Mouse (Mus musculus) CH12.LX (cell line): ENCODE data around the gene Ube2c. TPM values are rescaled to one million over a fixed set of nuclear protein-coding genes. Genes with fewer than 3 reads are reported as not detected.

Experiments used
- DNase-seq: peaks from one replicate; pipeline ENCODE4 v3.0.0-alpha.2; 2013; ENCODE audit errors: extremely low read depth
- H3K27ac ChIP-seq: 2 replicates; pipeline ENCODE4 v1.5.1; 2012; ENCODE audit warnings: low read depth, mild to moderate bottlenecking, control low read depth, moderate library complexity; ENCODE audit not compliant: insufficient read depth
- H3K27me3 ChIP-seq: replicated peaks from 2 replicates; pipeline ENCODE3; 2012; ENCODE audit warnings: inconsistent platforms
- H3K36me3 ChIP-seq, 2 experiments: replicated peaks in 1 of 2; 2 replicates each; pipeline versions ENCODE3 to v1.6.1; 2012; ENCODE audit warnings: inconsistent platforms in 1 of 2, low read length in 1 of 2, mild to moderate bottlenecking in 1 of 2, mixed read lengths in 1 of 2, moderate library complexity in 1 of 2; ENCODE audit not compliant: control insufficient read depth in 1 of 2, insufficient read depth in 1 of 2
- H3K4me1 ChIP-seq, 2 experiments: 2 replicates each; pipeline ENCODE4 v1.6.1; 2012; ENCODE audit warnings: inconsistent platforms in 1 of 2, moderate library complexity in 1 of 2; ENCODE audit not compliant: insufficient read depth in 2 of 2, control insufficient read depth in 1 of 2
- H3K4me2 ChIP-seq: 2 replicates; pipeline ENCODE4 v1.6.1; 2012; ENCODE audit warnings: low read depth, mild to moderate bottlenecking, control low read depth; ENCODE audit not compliant: poor library complexity, insufficient read depth, severe bottlenecking
- H3K4me3 ChIP-seq, 3 experiments: fragments of 150-350 bp in 1 of 3; sonication (generic) in 1 of 3; replicated peaks in 1 of 3; 2 replicates each; pipeline versions ENCODE3 to v1.5.1; 2011 to 2012; ENCODE audit warnings: low read depth in 2 of 3, low read length in 2 of 3, mild to moderate bottlenecking in 2 of 3, moderate library complexity in 2 of 3, control low read depth in 1 of 3, improper control_type of control experiment in 1 of 3, inconsistent platforms in 1 of 3, mixed read lengths in 1 of 3; ENCODE audit not compliant: poor library complexity in 1 of 3
- H3K79me2 ChIP-seq: replicated peaks from 2 replicates; pipeline ENCODE4 v1.6.1; 2012; ENCODE audit warnings: mild to moderate bottlenecking, moderate library complexity; ENCODE audit not compliant: control insufficient read depth, poor library complexity, insufficient read depth, severe bottlenecking; ENCODE audit errors: extremely low read depth
- H3K9ac ChIP-seq: 2 replicates; pipeline ENCODE4 v1.6.1; 2012; ENCODE audit warnings: low read depth, mild to moderate bottlenecking, control low read depth, moderate library complexity; ENCODE audit not compliant: insufficient read depth
- H3K9me3 ChIP-seq: replicated peaks from 2 replicates; pipeline ENCODE3; 2012; ENCODE audit warnings: low read length, inconsistent platforms, mixed read lengths
- CTCF ChIP-seq, 2 experiments: IDR thresholded peaks in 1 of 2; conservative IDR thresholded peaks in 1 of 2; 2 replicates each; pipeline ENCODE4 v1.5.1; 2011 to 2012; ENCODE audit warnings: low read depth in 2 of 2, low read length in 2 of 2, improper control_type of control experiment in 1 of 2, inconsistent platforms in 1 of 2, mild to moderate bottlenecking in 1 of 2, moderate library complexity in 1 of 2
- ELF1 ChIP-seq: IDR thresholded peaks from 2 replicates; pipeline ENCODE4 v1.6.1; 2014; ENCODE audit warnings: low read depth, mild to moderate bottlenecking, inconsistent platforms, low read length, improper control_type of control experiment
- HCFC1 ChIP-seq: IDR thresholded peaks from 2 replicates; pipeline ENCODE4 v1.6.1; 2012; ENCODE audit warnings: low read depth, mild to moderate bottlenecking, inconsistent platforms, low read length, improper control_type of control experiment
- IRF4 ChIP-seq: IDR thresholded peaks from 2 replicates; pipeline ENCODE4 v1.6.1; 2014; ENCODE audit warnings: low read depth, mild to moderate bottlenecking, inconsistent platforms, low read length, improper control_type of control experiment
- MAFK ChIP-seq: IDR thresholded peaks from 2 replicates; pipeline ENCODE4 v1.6.1; 2011; ENCODE audit warnings: low read length, improper control_type of control experiment; ENCODE audit not compliant: insufficient replicate concordance
- MAX ChIP-seq: IDR thresholded peaks from 2 replicates; pipeline ENCODE4 v1.6.1; 2011; ENCODE audit warnings: low read length, improper control_type of control experiment
- MEF2A ChIP-seq: IDR thresholded peaks from 2 replicates; pipeline ENCODE4 v1.6.1; 2014; ENCODE audit warnings: low read depth, mild to moderate bottlenecking, inconsistent platforms, low read length, improper control_type of control experiment, borderline replicate concordance
- NELFE ChIP-seq: IDR thresholded peaks from 2 replicates; pipeline ENCODE4 v1.6.1; 2011; ENCODE audit warnings: low read depth, low read length, improper control_type of control experiment
- NRF1 ChIP-seq: IDR thresholded peaks from 2 replicates; pipeline ENCODE4 v1.6.1; 2014; ENCODE audit warnings: low read depth, mild to moderate bottlenecking, inconsistent platforms, low read length, improper control_type of control experiment, moderate library complexity
- PAX5 ChIP-seq: IDR thresholded peaks from 2 replicates; pipeline ENCODE4 v1.6.1; 2012; ENCODE audit warnings: low read length, inconsistent platforms, mixed read lengths
- POLR2A ChIP-seq: IDR thresholded peaks from 2 replicates; pipeline ENCODE4 v1.6.1; 2011; ENCODE audit warnings: low read depth, mild to moderate bottlenecking, improper control_type of control experiment, low read length
- SIN3A ChIP-seq: IDR thresholded peaks from 2 replicates; pipeline ENCODE4 v1.6.1; 2012; ENCODE audit warnings: low read length, improper control_type of control experiment, inconsistent platforms
- TCF12 ChIP-seq: IDR thresholded peaks from 2 replicates; pipeline ENCODE4 v1.6.1; 2014; ENCODE audit warnings: low read depth, mild to moderate bottlenecking, inconsistent platforms, low read length, improper control_type of control experiment
- UBTF ChIP-seq: IDR thresholded peaks from 2 replicates; pipeline ENCODE4 v1.6.1; 2012; ENCODE audit warnings: low read depth, mild to moderate bottlenecking, inconsistent platforms, low read length, improper control_type of control experiment, moderate library complexity
- ZKSCAN1 ChIP-seq: IDR thresholded peaks from 2 replicates; pipeline ENCODE4 v1.6.1; 2012; ENCODE audit warnings: low read depth, inconsistent platforms, low read length, improper control_type of control experiment, borderline replicate concordance
- ZNF384 ChIP-seq: IDR thresholded peaks from 2 replicates; pipeline ENCODE4 v1.6.1; 2012; ENCODE audit warnings: low read depth, low read length, improper control_type of control experiment, inconsistent platforms
- dilution Hi-C: fragments of 300-500 bp; cut with MboI; formaldehyde crosslinking; loops from 2 replicates; pipeline ENCODE4 v1.14.3; 2020; ENCODE audit warnings: low sequenced_read_pairs; ENCODE audit not compliant: extremely low pct_unique_long_range_greater_than_20kb, extremely low pct_ligation_motif_present
- in situ Hi-C: fragments of 300-500 bp; cut with MboI; formaldehyde crosslinking; loops from 3 replicates; pipeline ENCODE4 v1.14.3; 2019; ENCODE audit warnings: low sequenced_read_pairs, low pct_ligation_motif_present, low pct_unique_long_range_greater_than_20kb, mixed read lengths
- polyA plus RNA-seq: library from polyadenylated mRNA; unstranded; fragments of >175 nt; gene quantifications from 2 replicates; pipeline ENCODE4 v1.2.1, GENCODE M21; 2012; ENCODE audit warnings: low read depth; ENCODE audit not compliant: insufficient read length
- total RNA-seq, 2 experiments: library from RNA; depleted of rRNA; stranded (reverse); fragments of 300-350 nt in 1 of 2; fragments of >200 nt in 1 of 2; gene quantifications; 2 replicates each; pipeline ENCODE4 v1.2.3; 2012 to 2014

Gene Ube2c
- total and polyA plus RNA-seq, 3 experiments, result 103 to 226 (median 126) TPM

DNA sequence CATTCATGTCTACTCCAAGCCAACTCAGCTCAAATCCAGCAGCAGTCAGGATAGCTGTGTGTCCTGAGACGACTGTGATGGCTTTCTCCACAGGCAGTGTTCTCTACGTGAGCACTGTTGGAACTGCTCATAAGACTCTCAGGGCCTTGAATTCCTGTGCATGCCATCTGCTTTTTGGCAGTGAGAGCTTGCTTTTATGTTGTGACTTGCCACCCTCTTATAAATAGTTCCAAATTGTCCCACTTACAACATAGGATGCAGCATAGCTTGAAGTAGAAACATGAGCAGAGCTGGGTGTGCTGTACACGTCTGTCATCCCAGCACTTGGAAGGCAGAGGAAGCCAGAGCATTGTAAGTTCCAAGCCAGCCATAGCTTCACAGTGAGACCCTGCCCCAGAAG is 3.9 kb upstream of the Ube2c start:
- no peaks in the 10 kb centered on the region for H3K9me3 ChIP-seq
- H3K9ac ChIP-seq, result no peak overlapping the region
- DNase-seq, result no peak
- H3K27ac ChIP-seq, result no peak overlapping the region
- H3K4me3 ChIP-seq, result no peak overlapping the region
- in situ Hi-C loops, result no loop called here
- peaks cover 58 to 72% of the 10 kb centered on the region in 2 experiments for H3K36me3 ChIP-seq
- peaks cover 10% of the 10 kb centered on the region; the same call in 1 of the 2 replicates for H3K79me2 ChIP-seq
- no peaks in the 10 kb centered on the region for H3K27me3 ChIP-seq
- H3K4me1 ChIP-seq, result peaks cover 2 to 31% of the 10 kb centered on the region in 2 experiments; a peak in 3 of 4 replicates
- H3K4me2 ChIP-seq, result no peak overlapping the region
- TF ChIP-seq ZKSCAN1, result no peak
- no peak for TF ChIP-seq MAX
- TF ChIP-seq NRF1, result no peak
- TF ChIP-seq, all 38 proteins: peak for 0
- dilution Hi-C loops, result no loop called here

DNA sequence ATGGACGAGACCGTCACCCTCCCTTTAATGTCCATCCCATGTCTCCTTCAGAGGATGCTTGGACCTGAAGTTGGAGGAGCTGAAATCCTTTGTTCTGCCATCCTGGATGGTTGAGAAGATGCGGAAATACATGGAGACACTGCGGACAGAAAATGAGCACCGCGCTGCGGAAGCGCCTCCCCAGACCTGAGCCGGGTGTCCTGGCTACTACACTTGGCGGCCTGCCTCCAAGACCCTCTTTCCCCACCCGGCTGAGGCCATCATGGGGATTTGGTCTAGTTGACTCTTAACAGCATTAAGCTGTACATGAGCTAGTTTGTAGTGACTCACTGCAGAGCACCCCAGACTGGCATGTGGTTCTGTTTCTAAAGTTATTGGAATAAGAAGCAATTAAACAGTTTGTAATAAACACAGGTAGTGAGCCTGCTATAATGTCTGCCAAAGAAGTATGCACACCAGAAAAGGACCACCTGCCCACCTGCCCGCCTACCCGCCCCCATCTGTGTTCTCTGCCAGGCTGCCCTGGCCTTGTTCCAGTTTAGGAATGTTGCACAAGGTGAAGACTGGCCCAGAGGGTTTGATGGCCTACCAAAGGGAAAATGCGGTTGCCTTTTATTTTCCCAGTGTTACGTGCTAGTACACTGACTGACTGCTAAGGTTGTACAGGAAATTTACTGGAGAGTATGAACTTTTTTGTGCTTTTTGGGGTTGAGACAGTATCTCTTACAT is 1.7 kb upstream of the Ube2c start:
- peaks cover 53 to 70% of the 10 kb centered on the region in 2 experiments for H3K36me3 ChIP-seq
- H3K9ac ChIP-seq, result no peak overlapping the region
- in situ Hi-C loops (no loop called here), dilution Hi-C loops (no loop called here)
- no peaks in the 10 kb centered on the region for H3K9me3 ChIP-seq
- H3K27me3 ChIP-seq, result no peaks in the 10 kb centered on the region
- no peak overlapping the region for H3K27ac ChIP-seq
- H3K4me2 ChIP-seq, result no peak overlapping the region
- no peak overlapping the region for H3K4me3 ChIP-seq
- TF ChIP-seq NELFE (no peak), ZNF384 (no peak), IRF4 (no peak), CTCF (conservative IDR thresholded peaks at IDR 0.05 in 1 of 2, IDR thresholded peaks at IDR 0.05 in 1 of 2; ENCODE audit: low read depth in 2 of 2, low read length in 2 of 2) (no peak), NRF1 (no peak), TCF12 (no peak), ELF1 (no peak), SIN3A (no peak), UBTF (no peak), HCFC1 (no peak), MEF2A (no peak), PAX5 (no peak), MAFK (no peak), POLR2A (no peak)
- peaks cover 10% of the 10 kb centered on the region; the same call in 1 of the 2 replicates for H3K79me2 ChIP-seq
- peaks cover 9 to 45% of the 10 kb centered on the region in 2 experiments for H3K4me1 ChIP-seq
- DNase-seq, result no peak
